Mouse (Mus musculus) spleen, postnatal 4 days (tissue): ENCODE results near the gene Bicdl2.

Source experiments
- DNase-seq, 2 experiments: peaks; one replicate each; pipeline ENCODE4 v3.0.0; 2022; ENCODE audit warnings: low spot score in 2 of 2

Bicdl2 gene

DNA sequence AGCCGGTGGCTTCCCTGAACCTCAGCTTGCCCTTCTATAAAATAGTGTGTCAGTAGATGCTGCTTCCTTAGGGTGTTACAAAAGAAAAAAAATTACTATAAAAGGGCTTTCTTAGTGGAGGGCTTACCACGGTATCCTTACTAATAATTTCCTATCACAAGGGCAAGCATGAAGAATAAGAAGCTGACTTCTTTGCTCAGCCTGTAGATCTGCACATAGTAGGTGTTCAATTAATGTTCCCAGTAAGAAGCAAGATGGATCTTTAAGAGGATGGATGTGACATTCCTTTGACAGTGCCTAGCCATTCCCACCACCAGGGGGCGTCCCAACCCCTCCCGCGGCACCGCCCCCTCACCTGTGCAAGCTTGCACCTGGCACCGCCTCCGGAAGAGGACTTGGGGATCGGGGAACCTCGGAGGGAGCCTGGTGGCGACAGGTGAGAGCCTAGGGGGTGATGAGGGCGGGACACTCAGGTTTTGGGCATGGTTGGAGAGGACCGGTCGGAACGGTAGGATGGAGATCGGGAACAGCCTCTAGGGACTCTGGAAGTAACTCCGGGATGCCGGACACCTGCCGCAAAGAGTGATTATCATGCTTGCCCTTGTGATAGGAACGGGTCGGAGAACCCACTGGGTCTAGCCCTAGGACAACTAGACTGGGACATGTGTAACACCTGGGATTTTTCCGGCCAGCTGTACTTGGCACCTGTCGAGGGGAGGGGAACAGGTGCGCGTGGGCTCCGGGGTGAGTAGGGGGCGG lies at the start of gene Bicdl2:
Bicdl2 (plus strand) TSS at position 390 of the 759 bp plus-strand sequence.
- DNase-seq = peak in 1 of 2 experiments; percentile 80

DNA sequence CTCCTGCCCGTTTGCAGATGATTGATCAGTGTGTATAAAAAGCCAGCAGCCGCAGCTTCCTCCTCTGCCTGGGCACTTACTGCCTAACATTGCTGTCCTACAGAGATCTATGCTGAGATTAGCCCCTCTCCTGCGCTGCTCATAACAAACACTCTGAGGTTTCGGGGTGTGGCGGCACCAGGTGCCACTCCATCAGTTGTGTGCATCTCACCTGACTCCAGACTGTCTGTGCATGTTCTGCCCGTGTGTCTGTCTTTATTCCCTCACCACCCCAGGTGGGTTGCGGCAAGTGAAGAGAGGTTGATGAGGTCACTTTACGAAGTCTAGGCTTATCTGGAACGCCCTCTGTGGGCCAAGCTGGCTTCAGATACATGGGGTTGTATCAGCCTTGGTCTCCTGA lies 43.2 kb upstream of the Bicdl2 start:
- no peak for DNase-seq

DNA sequence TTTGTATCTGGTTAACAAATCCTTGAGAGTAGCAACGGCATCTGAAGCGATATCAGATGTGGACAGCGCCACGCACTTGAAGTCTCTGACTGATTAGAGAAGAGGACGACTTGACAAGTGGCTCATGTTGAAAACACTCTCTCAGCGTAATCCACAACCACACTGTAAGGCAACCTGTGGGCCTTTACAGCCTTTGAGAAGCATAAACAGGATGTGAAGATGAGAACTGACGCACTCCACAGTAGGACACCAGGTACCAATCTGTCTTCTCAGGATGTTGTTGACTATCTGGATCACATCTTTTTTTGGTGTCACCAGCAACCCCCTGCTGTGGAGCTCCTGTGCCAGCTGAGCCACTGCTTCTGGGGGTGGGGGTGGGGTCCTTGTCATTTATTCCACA lies 40.0 kb upstream of the Bicdl2 start:
- no peak for DNase-seq

DNA sequence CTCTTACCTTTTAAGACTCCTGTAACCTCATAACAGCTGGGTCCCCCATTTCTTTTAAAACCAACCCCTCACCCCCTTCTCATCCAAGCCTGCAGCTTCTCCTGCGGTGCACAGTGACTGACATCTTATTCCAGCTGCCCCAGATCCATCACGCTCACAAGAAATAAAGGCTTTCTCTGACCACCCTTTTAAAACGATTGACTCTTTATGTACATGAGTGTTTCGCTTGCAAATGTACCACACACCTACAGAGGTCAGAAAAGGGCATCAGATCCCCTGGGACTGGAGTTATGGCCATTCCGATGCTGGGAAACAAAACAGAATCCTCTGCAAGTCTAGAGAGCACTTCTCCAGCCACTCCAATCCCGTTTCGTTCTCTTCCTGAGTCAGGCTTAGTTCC lies 32.5 kb upstream of the Bicdl2 start:
- no peak for DNase-seq

DNA sequence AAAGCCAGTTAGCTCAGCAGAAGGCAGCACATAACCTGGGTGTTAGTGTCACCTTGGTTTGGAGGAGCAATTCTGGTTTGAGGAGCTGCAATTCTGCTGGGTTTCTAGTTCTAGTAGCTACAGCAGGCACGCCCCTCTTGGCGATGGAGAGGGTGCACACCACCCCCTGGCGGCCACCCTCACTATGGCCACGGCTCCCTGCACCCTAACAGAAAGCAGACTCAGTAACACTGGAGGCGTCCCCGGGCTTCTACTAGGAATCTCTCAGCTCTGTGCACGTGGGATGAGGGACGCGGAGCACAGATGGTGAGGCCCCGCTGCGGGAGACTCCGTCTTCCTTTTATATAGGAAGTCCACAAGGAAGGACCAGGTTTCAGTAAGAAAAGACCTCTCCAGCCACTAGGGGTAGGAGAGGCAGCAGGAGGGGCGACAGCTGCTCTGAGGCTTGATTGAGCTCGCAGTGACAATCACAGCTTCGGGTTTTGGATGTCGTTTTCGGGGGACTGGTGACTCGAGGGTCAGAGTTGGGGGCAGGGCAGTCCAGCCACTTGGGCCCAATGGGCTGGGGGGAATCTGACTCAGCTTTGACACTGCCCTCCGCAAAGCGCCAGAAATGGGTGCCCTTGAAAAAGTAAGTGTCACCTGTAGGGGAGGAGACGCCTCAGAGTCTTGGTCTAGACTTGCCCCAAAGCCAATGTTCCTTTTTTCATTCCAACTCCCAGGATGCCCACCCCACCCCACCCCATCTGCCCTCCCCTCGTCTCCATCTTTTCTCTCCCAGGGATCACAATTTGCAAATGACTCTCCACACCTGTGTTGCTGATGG lies 29.9 kb upstream of the Bicdl2 start:
- DNase-seq = peak; percentile 73 to 90

DNA sequence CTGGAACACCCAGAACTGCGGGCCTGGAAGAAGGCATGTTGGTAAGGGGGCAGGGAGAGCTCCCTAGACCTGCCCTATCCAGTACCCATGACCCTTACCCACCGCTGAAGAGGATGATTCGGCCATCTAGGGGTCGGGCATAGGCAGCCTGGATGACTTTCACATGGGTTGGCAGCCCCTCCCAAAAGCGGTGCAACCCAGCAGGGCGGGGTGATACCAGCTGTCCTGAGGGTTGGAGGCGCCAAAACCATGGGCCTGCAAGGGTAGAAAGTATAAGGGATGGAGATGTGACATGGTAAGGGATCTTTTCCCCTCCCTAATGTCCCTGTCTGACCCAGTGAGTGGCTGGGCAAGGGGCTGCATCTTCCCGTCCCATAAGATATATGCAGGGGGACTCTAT lies 29.1 kb upstream of the Bicdl2 start:
- DNase-seq = no peak

DNA sequence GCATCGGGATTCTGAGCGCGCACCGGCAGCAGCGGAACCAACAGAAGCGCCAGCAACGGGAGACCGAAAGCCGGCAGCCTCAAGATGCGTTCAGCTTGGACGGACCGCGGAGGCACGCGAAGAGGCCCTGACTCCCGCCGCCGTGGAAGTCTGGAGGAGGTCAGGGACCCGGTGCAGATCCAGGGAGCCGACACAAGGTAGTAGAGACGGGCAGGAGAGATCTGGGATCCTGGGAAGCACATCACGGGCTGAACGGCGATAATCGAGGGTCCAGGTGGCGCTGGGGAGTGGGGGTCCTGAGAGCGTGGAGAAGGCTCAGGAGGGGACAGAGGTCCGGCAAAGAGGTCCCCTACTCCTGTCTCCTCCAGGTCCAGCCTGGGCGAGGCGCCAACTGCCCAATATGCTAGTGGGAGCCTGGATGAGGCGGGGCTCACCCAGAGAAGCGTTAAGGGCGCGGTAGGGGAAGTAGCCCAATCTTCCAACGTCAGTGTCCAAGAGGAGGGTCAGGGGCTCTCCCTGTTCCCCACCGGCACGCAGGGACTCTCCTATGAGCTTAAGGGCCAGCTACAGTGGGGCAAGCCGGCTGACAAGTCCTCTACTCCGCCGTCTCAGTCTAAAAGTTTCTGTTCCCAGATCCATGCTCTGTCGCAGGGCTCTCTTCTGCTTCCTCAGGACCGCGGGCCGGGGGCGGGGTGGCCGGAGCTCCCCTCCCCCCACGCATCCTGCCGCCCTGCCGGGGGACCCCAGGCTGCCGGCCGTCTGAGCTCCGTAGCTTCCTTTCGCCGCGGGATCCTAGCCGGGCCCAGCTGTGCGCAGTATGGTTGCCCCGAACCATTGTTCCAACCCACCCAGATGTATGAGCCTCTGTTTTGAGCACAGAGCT lies 15.5 kb upstream of the Bicdl2 start, which contains the start of gene Mmp25:
Mmp25 (minus strand) TSS at position 665 of the 883 bp plus-strand sequence.
- no peak for DNase-seq

DNA sequence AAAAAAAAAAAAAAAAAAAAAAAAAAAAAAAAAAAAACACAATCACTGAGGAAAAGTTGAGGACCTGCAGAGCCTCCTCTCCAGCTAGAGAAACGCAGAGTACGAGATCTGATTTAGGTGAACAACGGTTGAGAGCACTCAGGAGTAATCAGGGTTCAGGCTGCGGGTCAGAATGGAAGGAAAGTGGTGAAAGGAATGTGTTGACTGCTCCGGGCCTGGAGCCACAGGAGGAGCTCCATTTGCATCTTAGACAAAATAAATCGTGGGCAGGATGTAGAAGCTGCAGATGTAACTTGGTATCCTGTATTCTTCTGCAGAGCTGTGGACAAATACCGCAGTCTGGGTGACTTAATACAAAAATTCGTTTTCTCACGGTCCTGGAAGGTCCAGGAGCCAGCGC lies 14.4 kb upstream of the Bicdl2 start:
- DNase-seq = no peak

DNA sequence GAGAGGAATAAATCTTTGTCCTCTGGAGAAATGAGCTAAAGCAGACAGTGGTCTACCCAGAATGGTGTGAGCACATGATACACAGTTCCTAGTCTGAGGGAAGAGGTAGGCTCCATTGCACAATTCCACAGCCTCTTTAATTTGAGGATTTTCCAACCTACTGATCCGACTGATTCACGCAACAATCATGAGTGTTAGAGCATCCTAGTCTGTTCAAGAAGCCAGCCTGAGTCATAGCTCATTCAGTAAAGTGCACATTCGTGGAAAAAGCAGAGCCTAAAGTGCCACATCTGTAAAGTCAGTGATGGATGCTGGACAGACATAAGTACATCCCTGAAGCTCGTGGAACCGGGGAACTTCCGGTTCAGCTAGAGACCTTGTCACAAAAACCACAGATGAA lies 8.9 kb upstream of the Bicdl2 start:
- no peak for DNase-seq

DNA sequence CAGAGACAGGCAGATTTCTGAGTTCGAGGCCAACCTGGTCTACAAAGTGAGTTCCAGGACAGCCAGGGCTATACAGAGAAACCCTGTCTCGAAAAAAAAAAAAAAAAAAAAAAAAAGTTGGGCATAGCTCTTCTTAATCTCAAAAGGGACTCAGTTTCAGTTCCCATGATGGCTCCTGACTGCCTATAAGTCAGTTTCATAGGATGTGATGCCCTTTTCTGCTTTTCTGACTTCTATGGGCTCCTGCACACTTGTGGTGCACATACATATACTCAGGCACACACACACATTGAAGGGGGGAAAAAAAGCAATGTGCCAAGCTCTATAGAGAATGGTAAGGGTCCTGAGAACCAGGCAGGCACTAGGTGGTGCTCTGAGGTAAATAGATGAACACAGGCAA lies 7.0 kb upstream of the Bicdl2 start:
- DNase-seq = no peak

DNA sequence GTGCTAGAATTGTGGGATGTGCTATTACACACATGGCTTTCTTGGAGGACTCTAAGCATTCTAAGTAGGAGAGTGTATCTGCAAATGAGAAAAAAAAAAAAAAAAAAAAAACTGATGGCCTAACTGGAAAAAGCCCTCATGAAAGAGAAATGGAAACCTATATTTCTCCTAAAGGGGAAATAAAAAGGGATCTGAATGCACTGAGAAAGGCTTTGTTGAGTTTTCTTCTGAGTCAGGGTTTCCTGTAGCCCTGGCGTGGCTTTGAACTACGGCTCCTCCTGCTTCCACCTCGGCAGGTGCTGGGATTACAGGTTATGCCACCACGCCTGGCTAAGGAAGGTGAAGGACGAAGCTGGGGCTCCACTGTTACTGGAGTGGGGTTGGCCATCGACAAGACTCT lies 6.3 kb upstream of the Bicdl2 start:
- DNase-seq = no peak

DNA sequence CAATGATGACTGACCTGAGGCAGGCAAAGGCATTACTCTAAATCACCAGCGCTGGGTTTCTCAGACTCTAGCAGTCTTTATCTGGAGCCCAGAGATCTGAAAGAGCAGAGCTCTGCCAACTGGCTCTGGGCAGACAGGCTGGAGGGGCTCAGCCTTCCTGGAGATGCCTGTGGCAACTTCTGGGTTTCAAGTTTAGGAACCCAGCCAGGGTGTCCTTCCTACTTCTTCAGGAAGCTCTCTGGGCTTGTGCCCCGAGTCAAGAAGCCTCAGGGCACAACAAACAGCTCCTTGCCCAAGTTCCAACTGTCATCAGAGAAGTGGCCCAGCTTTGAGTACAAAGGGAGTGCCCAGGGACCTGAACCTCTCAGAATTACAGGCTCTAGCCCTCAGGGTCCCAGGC lies 5.9 kb upstream of the Bicdl2 start:
- DNase-seq = no peak

DNA sequence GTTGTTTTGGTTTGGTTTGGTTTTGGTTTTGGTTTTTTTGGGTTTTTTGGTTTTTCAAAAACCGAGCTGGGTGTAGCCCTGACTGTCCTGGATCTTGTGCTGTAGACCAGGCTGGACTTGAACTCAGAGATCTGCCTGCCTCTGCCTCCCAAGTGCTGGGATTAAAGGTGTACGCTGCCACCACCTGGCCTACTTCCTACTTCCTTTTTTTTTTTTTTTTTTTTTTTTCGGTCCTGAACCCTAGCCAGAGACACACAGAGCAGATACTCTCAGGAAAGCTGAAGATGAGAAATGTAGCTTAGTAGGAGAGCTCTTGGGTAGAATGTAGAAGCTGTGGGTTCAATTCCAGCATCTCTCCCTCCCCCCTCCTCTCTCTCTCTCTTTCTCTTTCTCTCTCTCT lies 1.9 kb upstream of the Bicdl2 start:
- DNase-seq = no peak

DNA sequence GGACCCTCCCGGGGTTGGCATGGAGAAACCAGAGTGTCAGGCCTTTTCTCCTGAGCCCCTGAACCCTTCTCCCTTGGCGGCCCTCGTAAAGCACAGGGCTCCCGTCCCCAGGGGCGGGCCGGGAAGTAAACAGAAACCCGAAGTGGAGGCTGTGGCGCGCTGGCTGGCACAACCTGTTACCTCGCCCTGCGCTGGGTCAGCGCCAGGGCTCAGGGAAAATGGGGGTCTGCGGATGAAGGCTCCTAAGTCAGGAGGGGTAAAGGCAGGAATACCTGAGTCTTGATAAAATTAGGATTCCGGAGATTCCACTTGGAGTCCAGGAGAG lies 532 bp downstream of the Bicdl2 start:
- no peak for DNase-seq

DNA sequence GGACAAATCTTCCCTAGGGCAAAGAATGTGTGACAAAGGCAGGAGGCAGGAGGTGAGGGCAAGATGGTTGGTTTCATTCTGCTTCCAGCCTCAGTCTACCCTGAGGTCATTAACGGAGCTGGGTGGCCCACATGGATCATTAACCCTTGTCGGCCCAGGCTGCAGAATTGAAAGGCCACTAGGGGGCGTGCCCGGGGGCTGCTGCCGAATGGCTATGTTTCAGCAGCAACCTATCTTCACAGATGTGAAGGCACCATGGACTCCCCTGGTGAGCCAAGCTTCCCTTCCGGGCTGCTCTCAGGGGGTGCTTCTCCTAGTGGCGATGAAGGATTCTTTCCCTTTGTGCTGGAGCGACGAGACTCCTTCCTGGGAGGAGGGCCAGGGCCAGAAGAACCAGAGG lies 1.2 kb downstream of the Bicdl2 start:
- peak in 1 of 2 experiments; percentile 76 for DNase-seq

DNA sequence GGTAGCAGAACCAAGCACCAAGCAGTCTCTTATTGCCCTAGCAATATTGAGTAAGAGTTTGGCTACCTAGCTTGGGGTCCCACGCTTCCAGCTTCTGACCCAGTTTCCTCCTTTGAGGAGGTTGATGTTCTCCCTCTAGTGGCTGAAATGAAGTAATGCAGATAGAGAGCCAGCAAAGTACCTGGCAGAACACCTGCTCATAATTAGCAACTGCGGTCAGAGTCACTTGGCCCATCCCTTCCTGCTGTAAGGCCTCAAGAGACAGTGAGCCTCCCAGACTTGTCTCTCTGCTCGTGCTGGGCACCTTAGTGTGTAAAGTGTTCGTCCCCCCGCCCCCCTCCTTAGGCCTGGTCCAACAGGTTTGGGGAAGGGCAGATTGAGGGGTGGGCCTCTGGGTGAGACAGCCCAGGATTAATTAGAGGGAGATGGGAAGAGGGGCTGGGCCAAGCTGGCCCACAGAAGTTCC lies 4.3 kb downstream of the Bicdl2 start:
- no peak for DNase-seq

DNA sequence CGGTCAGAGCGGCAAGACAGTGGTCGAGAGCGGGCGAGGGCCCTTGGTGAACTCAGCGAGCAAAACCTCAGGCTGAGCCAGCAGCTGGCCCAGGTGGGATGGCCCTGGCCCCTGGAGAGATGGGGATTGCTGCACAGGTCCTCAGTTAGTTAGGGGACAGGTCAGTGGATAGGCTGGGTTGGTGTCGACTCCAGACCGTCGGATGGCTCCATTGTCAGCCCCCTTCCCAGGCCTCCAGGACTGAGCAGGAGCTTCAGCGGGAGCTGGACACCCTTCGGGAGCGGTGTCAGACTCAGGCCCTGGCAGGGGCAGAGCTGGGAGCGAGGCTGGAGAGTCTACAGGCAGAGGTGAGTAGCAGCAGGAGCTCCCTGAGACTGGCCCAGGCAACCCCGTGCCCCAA lies 5.2 kb downstream of the Bicdl2 start:
- DNase-seq = no peak

DNA sequence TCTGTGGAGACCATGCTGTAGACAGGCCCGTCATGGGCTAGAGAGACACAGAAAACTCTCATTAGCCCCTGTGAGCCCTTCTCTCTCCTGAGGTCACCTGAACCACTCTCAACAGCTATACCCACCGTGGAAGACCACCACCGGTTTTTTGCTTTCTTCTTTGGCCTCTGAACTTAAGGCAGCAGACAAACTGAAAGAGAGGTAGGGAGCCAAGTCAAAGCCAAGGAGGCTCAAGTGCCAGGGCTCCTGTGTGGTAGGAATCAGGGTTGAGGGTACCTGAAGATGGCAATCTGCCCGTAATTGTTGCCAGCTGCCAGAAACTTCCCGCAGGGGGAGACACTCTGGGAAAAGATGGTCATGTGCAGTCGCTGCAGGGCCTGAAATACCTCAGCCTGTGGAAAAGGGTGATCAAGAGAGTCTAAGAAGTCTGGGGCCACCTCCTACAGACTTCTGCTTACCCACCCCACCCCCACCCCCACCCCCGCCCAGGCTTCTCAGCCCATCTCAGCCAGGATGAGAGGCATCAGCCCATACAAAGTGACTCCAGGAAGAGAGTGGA lies 10.3 kb downstream of the Bicdl2 start:
- DNase-seq = no peak

DNA sequence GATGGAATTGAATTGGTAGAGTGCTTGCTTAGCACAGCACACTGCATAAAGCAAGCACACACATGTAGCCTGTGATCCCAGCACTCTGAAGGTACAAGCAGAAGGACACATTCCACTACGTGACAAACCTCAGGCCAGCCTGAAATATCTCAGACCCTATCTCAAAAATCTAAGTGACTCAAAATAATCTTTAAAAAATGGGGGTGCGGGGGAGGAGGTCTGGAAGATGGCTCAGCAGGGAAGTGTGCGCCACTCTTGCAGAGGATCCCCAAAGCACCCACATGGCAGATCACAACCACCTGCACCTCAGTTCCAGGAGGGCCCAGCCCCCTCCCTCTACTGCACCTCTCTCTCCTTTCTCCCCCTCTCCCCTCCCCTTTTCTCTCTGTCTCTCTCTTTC lies 11.2 kb downstream of the Bicdl2 start:
- no peak for DNase-seq

DNA sequence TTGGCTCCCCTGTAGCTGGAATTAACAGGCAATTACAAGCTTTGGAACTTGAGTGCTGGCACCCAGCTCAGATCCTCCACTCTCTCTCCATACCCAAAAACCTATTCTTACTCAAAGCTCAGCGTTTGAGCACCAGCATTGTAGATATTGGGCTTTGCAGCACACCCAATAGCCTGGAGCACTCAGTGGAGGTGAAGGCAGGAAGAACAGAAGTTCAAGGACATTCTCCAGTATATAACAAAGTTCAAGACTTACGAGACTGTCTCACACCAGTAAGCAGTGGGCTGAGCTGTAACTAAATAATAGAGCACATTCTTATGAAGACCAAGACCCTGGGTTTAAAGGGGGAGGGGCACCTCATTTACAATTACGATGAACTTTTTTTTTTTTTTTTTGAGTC lies 12.5 kb downstream of the Bicdl2 start:
- no peak for DNase-seq

DNA sequence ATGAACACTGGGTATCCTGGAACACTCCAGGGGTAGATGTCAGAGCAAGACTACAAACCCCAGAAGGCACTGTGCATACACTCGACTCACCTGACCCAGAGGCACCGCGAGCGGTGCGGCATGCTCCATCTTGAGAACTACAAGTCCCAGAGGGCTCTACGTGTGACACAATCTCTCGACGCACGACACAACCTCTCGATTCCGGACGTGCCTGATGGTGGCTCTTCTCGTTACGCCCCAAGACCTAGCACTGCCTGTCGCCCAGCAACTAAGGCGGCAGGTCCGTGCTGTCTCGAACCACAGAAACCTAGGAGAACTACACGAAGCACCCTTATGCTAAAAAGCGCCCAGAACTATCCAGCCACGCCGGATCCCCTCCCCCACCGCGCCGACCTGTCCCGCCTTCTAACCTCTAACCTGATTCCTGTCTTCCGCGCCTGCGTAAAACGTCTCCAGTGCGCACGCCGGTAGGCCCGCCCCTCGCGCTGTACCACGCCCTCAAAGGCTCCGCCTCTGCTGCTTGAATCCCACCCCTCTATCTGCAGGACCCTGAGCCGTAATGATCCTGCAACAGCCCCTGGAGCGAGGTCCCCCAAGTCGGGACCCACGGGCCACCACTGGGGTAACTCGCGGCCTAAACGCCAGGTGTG lies 13.2 kb downstream of the Bicdl2 start, which contains the start of the genes Hcfc1r1 and Thoc6:
Hcfc1r1 (plus strand) TSS at position 173 of the 650 bp plus-strand sequence.
Thoc6 (minus strand) TSS at position 459 of the 650 bp plus-strand sequence.
- peak; percentile 84 to 92 for DNase-seq
